Mouse (Mus musculus) embryonic facial prominence, embryonic 12.5 days (tissue): ENCODE data around the gene Ankra2. TPM values are rescaled to one million over a fixed set of nuclear protein-coding genes. Genes with fewer than 3 reads are reported as not detected.

Source experiments
- ATAC-seq: fragments of 200-750 bp; cut with Nextera tagmentation; 2 replicates; pipeline ENCODE4 v1.8.0; 2017; ENCODE audit not compliant: insufficient number of reproducible peaks, insufficient read depth, low FRiP score, low TSS enrichment
- H3K27ac ChIP-seq: fragments of 300-500 bp; sonication (generic); 2 replicates; pipeline ENCODE4 v1.5.1; 2016; ENCODE audit warnings: mild to moderate bottlenecking
- H3K27me3 ChIP-seq: fragments of 300-500 bp; sonication (generic); 2 replicates; pipeline ENCODE4 v1.6.1; 2016; ENCODE audit warnings: mild to moderate bottlenecking, moderate library complexity
- H3K36me3 ChIP-seq: fragments of 300-500 bp; sonication (generic); 2 replicates; pipeline ENCODE4 v1.6.1; 2016; ENCODE audit warnings: mild to moderate bottlenecking
- H3K4me1 ChIP-seq: fragments of 300-500 bp; sonication (generic); 2 replicates; pipeline ENCODE4 v1.6.1; 2016
- H3K4me2 ChIP-seq: fragments of 300-500 bp; sonication (generic); replicated peaks from 2 replicates; pipeline ENCODE4 v1.6.1; 2016; ENCODE audit warnings: mild to moderate bottlenecking, moderate library complexity
- H3K4me3 ChIP-seq: fragments of 300-500 bp; sonication (generic); 2 replicates; pipeline ENCODE4 v1.5.1; 2016; ENCODE audit warnings: mild to moderate bottlenecking
- H3K9ac ChIP-seq: fragments of 300-500 bp; sonication (generic); 2 replicates; pipeline ENCODE4 v1.6.1; 2016; ENCODE audit warnings: mild to moderate bottlenecking, moderate library complexity
- H3K9me3 ChIP-seq: fragments of 300-500 bp; sonication (generic); 2 replicates; pipeline ENCODE4 v1.6.1; 2016; ENCODE audit warnings: mild to moderate bottlenecking, moderate library complexity
- WGBS: fragments of 180-500 bp; shearing (Covaris S2); methylation state at CpG from one replicate; pipeline ENCODE4 v1.1.7; 2016; 5-methylcytosine and 5-hydroxymethylcytosine counted together
- polyA plus RNA-seq: library from polyadenylated mRNA; unstranded; fragments of >200 nt; fragmentation: Nextera tagmentation; extraction: Ambion mirVana; gene quantifications from 2 replicates; pipeline ENCODE4 v1.2.1, GENCODE M21; 2016

The Ankra2 gene
- polyA plus RNA-seq = 24.7 and 25.8 TPM in 2 replicates

GRCm38 (mm10) chr13:98262636-98263457, at the start of gene Ankra2, which contains the start of gene Utp15:
Gene Ankra2, plus strand, starts transcription at chr13:98263074.
Gene Utp15, minus strand, starts transcription at chr13:98263041.
- peak; percentile 96 for ATAC-seq
- H3K4me3 ChIP-seq = peak within 1 kb of the TSS; percentile 73
- peak within 1 kb of the TSS; percentile 91 for H3K4me2 ChIP-seq
- peaks cover 13% of the 10 kb centered on the region; the same call in 1 of the 2 replicates for H3K36me3 ChIP-seq
- peak within 1 kb of the TSS; percentile 87 for H3K27ac ChIP-seq
- H3K9me3 ChIP-seq = no peaks in the 10 kb centered on the region
- H3K27me3 ChIP-seq = no peaks in the 10 kb centered on the region
- WGBS = under 1% methylated on average over 71 of the region's 71 CpGs
- peak within 1 kb of the TSS; percentile 84 for H3K9ac ChIP-seq
- peaks cover 18% of the 10 kb centered on the region for H3K4me1 ChIP-seq

DNA sequence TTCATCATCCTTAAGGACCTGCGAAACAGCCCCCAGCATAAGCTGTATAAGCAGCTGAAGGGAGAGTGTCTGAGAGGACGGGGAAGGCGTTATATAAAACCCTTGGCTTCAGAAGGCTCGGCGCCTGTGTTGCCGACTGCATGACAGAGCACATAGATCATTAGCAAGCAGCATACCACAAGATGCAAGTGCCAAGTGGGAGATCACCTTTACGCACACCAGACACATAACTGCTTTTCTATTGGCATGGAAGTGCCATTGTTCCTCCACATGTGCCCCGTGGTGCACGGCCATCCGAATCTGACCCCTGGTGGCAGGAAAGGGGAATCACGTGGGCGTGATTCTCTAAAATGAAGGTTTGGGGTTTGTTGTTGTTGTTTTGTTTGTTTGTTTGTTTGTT, 40.0 kb upstream of the Ankra2 start:
- H3K4me2 ChIP-seq = no peak overlapping the region
- ATAC-seq = no peak
- no peak overlapping the region for H3K4me3 ChIP-seq
- H3K4me1 ChIP-seq = no peaks in the 10 kb centered on the region
- H3K27ac ChIP-seq = no peak overlapping the region
- no peaks in the 10 kb centered on the region for H3K36me3 ChIP-seq
- H3K9me3 ChIP-seq = no peaks in the 10 kb centered on the region
- WGBS = 44% methylated on average over 12 of the region's 12 CpGs
- no peak overlapping the region for H3K9ac ChIP-seq
- 0 out of 2 replicates have a peak, but pooled peaks cover 3% of the 10 kb centered on the region for H3K27me3 ChIP-seq

- no peak overlapping the region for H3K27ac ChIP-seq
- 0 out of 2 replicates have a peak, but pooled peaks cover 3% of the 10 kb centered on the region for H3K27me3 ChIP-seq
- ATAC-seq = no peak
- H3K4me1 ChIP-seq = no peaks in the 10 kb centered on the region
- H3K9me3 ChIP-seq = no peaks in the 10 kb centered on the region
- H3K4me3 ChIP-seq = no peak overlapping the region
- no peak overlapping the region for H3K9ac ChIP-seq
- no peaks in the 10 kb centered on the region for H3K36me3 ChIP-seq
- 66% methylated on average over 2 of the region's 2 CpGs for WGBS
- no peak overlapping the region for H3K4me2 ChIP-seq
Measured at GRCm38 (mm10) chr13:98226225-98226624, 36.6 kb upstream of the Ankra2 start.

- no peak overlapping the region for H3K9ac ChIP-seq
- no peak for ATAC-seq
- no peaks in the 10 kb centered on the region for H3K9me3 ChIP-seq
- H3K4me1 ChIP-seq = no peaks in the 10 kb centered on the region
- 97% methylated on average over 1 of the region's 1 CpGs for WGBS
- no peak overlapping the region for H3K4me3 ChIP-seq
- no peaks in the 10 kb centered on the region for H3K36me3 ChIP-seq
- no peaks in the 10 kb centered on the region for H3K27me3 ChIP-seq
- H3K4me2 ChIP-seq = no peak overlapping the region
- H3K27ac ChIP-seq = no peak overlapping the region
Measured at GRCm38 (mm10) chr13:98230511-98230910, 32.4 kb upstream of the Ankra2 start.

- Histone ChIP-seq H3K9me3 (no peaks in the 10 kb centered on the region), H3K9ac (no peak overlapping the region), H3K4me3 (no peak overlapping the region), H3K27ac (no peak overlapping the region), H3K4me2 (no peak overlapping the region), H3K4me1 (no peaks in the 10 kb centered on the region), H3K36me3 (no peaks in the 10 kb centered on the region), H3K27me3 (no peaks in the 10 kb centered on the region)
- no peak for ATAC-seq
- WGBS = 81% methylated on average over 6 of the region's 6 CpGs
Measured at GRCm38 (mm10) chr13:98235451-98235850, 27.4 kb upstream of the Ankra2 start.

- Histone ChIP-seq H3K4me2 (no peak overlapping the region; the same call in 1 of the 2 replicates), H3K27me3 (no peaks in the 10 kb centered on the region), H3K27ac (no peak overlapping the region), H3K9me3 (no peaks in the 10 kb centered on the region), H3K4me1 (no peaks in the 10 kb centered on the region), H3K9ac (no peak overlapping the region), H3K4me3 (no peak overlapping the region), H3K36me3 (no peaks in the 10 kb centered on the region)
- 18% methylated on average over 12 of the region's 12 CpGs for WGBS
- ATAC-seq = no peak
Measured at GRCm38 (mm10) chr13:98239978-98240641, 22.8 kb upstream of the Ankra2 start.

- Histone ChIP-seq H3K27me3 (no peaks in the 10 kb centered on the region), H3K36me3 (no peaks in the 10 kb centered on the region), H3K4me2 (no peak overlapping the region), H3K9me3 (no peaks in the 10 kb centered on the region), H3K27ac (no peak overlapping the region), H3K9ac (no peak overlapping the region), H3K4me1 (no peaks in the 10 kb centered on the region), H3K4me3 (no peak overlapping the region)
- 67% methylated on average over 9 of the region's 9 CpGs for WGBS
- no peak for ATAC-seq
Measured at GRCm38 (mm10) chr13:98241531-98242282, 21.2 kb upstream of the Ankra2 start.

- no peak overlapping the region for H3K27ac ChIP-seq
- H3K4me1 ChIP-seq = no peaks in the 10 kb centered on the region
- no peaks in the 10 kb centered on the region for H3K27me3 ChIP-seq
- no peak overlapping the region for H3K4me2 ChIP-seq
- H3K9me3 ChIP-seq = no peaks in the 10 kb centered on the region
- peaks cover 19% of the 10 kb centered on the region for H3K36me3 ChIP-seq
- ATAC-seq = no peak
- 75% methylated on average over 5 of the region's 5 CpGs for WGBS
- H3K4me3 ChIP-seq = no peak overlapping the region
- no peak overlapping the region for H3K9ac ChIP-seq
Measured at GRCm38 (mm10) chr13:98244571-98245350, 18.1 kb upstream of the Ankra2 start.

DNA sequence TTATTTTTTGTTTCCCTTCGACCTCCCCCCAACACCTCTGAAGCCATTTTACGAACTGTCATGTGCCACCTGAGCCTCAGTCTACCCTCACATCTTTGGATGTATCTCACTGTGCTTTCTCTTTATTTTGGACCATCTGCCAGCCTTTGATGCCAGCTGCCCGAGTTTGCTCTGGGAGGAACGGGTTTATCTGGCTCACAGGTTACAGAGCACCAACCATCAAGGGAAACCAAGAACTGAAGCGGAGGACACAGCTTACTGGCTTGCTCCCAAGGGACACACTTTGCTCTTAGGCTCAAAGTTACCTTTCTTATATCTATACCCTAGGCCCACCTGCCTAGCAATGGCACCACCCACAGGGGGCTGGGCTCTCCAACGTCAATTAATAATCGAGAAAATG, 17.5 kb upstream of the Ankra2 start:
- no peak for ATAC-seq

DNA sequence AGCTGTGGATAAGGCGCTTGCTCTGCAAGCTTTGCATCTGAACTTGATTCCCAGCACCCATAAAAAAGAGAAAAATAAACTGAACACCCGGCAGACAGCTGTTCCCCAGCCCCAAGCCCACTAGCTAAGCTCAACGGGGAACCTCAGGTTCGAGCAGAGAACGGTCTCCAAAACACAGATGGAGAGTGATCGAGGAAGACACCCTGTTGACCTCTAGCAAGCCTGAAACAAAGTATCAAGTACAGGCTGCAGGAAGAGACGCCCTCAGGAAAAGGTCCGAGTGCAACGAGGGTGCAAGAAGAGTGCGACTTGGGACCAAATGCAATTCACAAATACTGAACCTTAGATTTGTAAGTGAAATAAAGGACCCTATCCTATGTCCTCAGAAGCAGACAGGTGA, 13.3 kb upstream of the Ankra2 start:
- H3K27ac ChIP-seq = no peak overlapping the region
- H3K9me3 ChIP-seq = no peaks in the 10 kb centered on the region
- 83% methylated on average over 10 of the region's 10 CpGs for WGBS
- H3K36me3 ChIP-seq = peaks cover 59% of the 10 kb centered on the region
- no peak overlapping the region for H3K4me3 ChIP-seq
- no peak overlapping the region for H3K4me2 ChIP-seq
- no peaks in the 10 kb centered on the region for H3K27me3 ChIP-seq
- ATAC-seq = no peak
- H3K9ac ChIP-seq = no peak overlapping the region
- no peaks in the 10 kb centered on the region for H3K4me1 ChIP-seq

More for the DNA sequence above, 17.5 kb upstream of the Ankra2 start:
- no peak overlapping the region for H3K9ac ChIP-seq
- no peak overlapping the region for H3K27ac ChIP-seq
- H3K4me2 ChIP-seq = no peak overlapping the region
- H3K27me3 ChIP-seq = no peaks in the 10 kb centered on the region
- H3K9me3 ChIP-seq = no peaks in the 10 kb centered on the region
- peaks cover 26% of the 10 kb centered on the region for H3K36me3 ChIP-seq
- no peaks in the 10 kb centered on the region for H3K4me1 ChIP-seq
- no peak overlapping the region for H3K4me3 ChIP-seq
- 77% methylated on average over 7 of the region's 7 CpGs for WGBS

DNA sequence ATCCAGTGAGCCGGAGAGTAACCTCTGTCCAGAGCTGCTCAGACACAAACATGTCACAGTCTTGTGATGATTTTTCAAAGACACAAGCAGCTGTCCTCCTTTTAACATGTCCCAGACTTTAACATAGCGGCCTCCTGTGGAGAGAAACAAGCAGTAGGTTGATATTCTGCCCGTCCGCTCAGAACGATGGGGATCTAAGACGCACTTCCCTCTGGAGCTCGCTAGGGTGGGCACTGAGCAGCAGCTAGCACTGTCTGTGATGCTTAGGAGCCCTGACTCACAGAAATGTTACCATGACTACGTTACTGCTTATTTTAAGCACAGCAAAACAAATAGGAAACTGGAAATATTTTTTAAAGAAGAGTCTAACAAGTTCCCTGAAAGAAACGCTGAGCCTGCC, 8.0 kb upstream of the Ankra2 start:
- Histone ChIP-seq H3K36me3 (peaks cover 66% of the 10 kb centered on the region), H3K9ac (no peak overlapping the region), H3K4me1 (no peaks in the 10 kb centered on the region), H3K27me3 (no peaks in the 10 kb centered on the region), H3K4me3 (no peak overlapping the region), H3K27ac (no peak overlapping the region), H3K4me2 (no peak overlapping the region), H3K9me3 (no peaks in the 10 kb centered on the region)
- WGBS = 74% methylated on average over 9 of the region's 9 CpGs
- no peak for ATAC-seq
